Mouse (Mus musculus): ENCODE measurements around the gene Prm1.

Prm1 gene

DNA sequence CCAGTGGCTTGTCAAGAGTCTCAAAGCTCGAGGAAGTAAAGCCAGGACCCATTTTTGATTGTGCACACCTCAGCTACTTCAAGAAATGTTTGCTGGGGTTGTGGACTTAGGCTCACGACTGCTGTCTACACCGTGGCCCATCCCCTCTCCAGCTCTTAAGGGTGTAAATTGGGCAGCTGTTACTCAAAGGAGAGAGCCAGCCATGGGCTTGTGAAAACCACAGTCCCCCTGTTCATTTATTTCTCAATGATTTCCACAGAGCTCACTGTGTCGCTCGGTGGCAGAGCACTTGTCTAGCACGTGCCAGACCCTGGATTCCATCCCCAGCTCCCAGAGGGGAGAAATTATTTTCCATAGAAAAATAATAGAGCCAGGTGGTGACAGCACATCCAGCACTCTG lies 49.5 kb downstream of the Prm1 start:
- in situ Hi-C loops (cut with MseI, MboI): no loop called here

DNA sequence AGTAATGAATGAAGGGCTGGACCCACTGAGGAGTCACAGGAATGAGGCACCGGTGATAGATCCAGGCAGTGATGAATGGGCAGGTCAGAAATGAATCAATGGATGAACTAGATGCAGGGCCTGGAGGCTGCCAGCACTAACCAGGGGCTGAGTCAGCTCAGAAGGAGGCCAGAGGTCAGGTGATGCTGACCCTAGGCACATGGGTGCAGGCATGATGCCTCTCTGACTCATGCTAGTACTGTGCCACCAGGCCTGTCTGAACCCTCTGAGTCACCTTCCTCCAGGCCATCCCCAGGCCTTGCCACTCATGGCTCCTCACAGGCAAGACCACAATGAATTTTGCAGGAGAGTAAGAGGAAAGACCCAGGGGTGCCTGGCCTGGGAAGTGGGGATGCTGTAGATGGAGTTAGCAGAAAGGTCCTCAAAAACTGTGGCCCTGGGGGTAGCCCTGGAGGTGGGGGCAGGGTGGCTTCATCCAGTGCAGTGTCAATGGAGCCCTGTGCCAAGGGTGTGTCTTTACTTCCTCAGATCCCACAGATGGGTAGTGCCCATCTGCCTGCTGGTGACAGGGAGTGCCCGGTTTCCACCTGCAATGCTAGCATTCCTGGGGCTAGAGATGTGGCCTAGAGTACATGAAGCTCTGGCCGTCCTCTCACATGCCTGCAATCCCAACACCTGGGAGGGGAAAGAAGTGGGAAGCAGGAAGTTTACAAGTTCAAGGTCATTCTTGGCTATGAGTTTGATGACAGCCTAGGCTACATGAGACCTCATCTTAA lies 50.9 kb downstream of the Prm1 start:
- in situ Hi-C loops (cut with MseI, MboI): no loop called here

DNA sequence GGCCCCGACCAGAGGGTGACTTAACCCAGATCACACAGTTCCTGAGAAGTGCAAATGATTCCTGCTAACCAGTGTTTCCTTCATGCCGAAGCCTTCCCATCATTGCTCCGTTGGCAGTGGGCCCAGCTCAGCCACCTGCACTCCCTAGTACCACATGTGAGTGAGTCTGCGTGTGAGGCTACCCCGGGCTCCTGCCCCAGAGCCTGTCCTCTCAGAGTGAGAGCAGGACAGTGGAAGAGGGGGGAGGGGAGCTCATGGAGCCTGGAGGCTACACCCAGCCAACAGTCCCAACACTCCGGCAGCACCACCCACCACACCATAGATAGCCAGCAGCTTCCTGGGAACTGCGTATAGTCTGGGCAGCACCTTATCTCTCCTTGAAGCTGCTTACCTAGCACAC lies 55.8 kb downstream of the Prm1 start:
- in situ Hi-C loops (cut with MseI, MboI): no loop called here

DNA sequence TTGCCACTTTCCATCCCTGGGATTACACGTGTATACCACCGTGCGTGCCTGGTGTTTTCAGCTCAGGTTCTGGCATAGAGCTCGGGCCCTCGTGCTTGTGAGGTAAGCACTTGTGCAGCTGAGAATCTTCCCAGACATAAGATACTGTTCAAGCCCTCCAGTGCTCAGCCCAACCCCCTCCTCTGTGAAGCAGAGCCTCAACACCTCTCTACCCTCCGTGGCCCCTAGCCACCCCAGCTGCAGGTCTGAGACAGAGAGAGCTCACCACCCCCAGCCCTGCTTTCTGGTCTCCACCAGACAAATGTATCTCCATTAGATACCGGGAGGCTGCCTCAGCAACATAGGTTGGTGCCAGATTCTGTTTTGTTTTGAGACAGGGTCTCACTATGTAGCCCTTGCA lies 56.4 kb downstream of the Prm1 start:
- in situ Hi-C loops (cut with MseI, MboI): no loop called here

Data from mouse trophoblast stem cell (cell line).